19 mouse cellular contexts compared by ENCODE assay signal in the genomic region with DNA sequence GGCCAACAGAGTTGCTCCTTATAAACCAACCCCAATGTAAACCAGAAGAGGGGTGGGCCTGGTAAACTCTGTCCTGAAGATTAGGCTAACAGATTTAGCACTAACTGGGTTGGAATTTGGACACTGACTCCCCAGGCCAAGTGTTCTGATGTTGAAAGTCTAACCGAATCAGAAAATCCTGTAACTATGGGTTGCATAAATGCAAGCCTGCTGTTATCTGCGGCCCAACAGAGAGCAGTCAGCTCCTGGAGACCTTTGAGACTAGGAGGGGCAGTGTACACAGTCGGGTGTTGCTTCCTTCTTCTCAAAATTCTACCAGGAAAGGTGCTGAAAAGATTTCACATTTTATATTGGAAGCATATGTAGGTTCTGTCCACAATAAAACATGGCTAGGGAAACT. TPM values are rescaled to one million over a fixed set of nuclear protein-coding genes. Genes with fewer than 3 reads are reported as not detected.
DNase-seq lines count a peak whose midpoint lies in the region; ATAC-seq and TF ChIP-seq lines count a peak whose summit lies in the region.
"Had no signal": no experiment of that assay in that cellular context is flagged by ENCODE, and none has a peak within 500 bp of the region (broad histone marks: within the 10 kb centered on the region; RNA-seq: fewer than 3 reads in every experiment).

No protein-coding gene starts in this region.

- DNase-seq in liver, adult 2 months (ENCODE audit: extremely low read depth, low read depth, low spot score): peak; percentile 98
- DNase-seq in liver, embryonic 11.5 days (ENCODE audit: low spot score): no peak
- DNase-seq in liver, embryonic 13.5 days: no peak
- peak; percentile 71 for DNase-seq in stomach, postnatal 0 days (ENCODE audit: low spot score)
- no peak for DNase-seq in spleen, postnatal 4 days (ENCODE audit: low spot score in 2 of 2)
- DNase-seq in adrenal gland, adult (ENCODE audit: inconsistent age in 2 of 2, low spot score in 1 of 2): no peak
- DNase-seq: B cell, adult 2 months; cerebellum, adult 11-12 months; cerebellum, postnatal 36 days; gastrocnemius, postnatal 25 days; heart, postnatal 4 days; layer of hippocampus, adult 9-11 months; thymus, postnatal 14 days had no signal

- peak overlapping the region; percentile 58; the same call in 1 of the 2 replicates for H3K9ac ChIP-seq in liver, adult 2 months (ENCODE audit: low read depth, low read length)
- no peak overlapping the region for H3K9ac ChIP-seq in liver, embryonic 11.5 days (ENCODE audit: low read depth, low read length)
- H3K9ac ChIP-seq in intestine, postnatal 0 days (ENCODE audit: low read depth, low read length): no peak overlapping the region
- no peak overlapping the region for H3K9ac ChIP-seq in liver, embryonic 13.5 days
- 0 out of 2 replicates have a peak overlapping the region, but pooled peaks have one; percentile 8 for H3K9ac ChIP-seq in stomach, postnatal 0 days (ENCODE audit: low read length)
- H3K9ac ChIP-seq: heart, embryonic 13.5 days; midbrain, embryonic 15.5 days had no signal

- 16% methylated on average over 3 of the region's 3 CpGs for WGBS in liver, adult 2 months
- 55% methylated on average over 3 of the region's 3 CpGs for WGBS in liver, embryonic 11.5 days
- WGBS in intestine, postnatal 0 days: 52% methylated on average over 3 of the region's 3 CpGs
- 46% methylated on average over 3 of the region's 3 CpGs for WGBS in liver, embryonic 13.5 days (ENCODE audit: insufficient replicate concordance)
- WGBS in stomach, postnatal 0 days: 54% methylated on average over 3 of the region's 3 CpGs

- TF ChIP-seq CTCF in liver, adult 2 months (IDR thresholded peaks at IDR 0.05; ENCODE audit: low read depth, low read length): no peak
- TF ChIP-seq CTCF in intestine, postnatal 0 days (IDR thresholded peaks at IDR 0.05; ENCODE audit: low read depth): no peak
- TF ChIP-seq CTCF in stomach, postnatal 0 days (IDR thresholded peaks at IDR 0.05; ENCODE audit: low read depth): no peak

- H3K4me1 ChIP-seq in liver, adult 2 months (ENCODE audit: control insufficient read depth, insufficient read depth, low read length): peaks cover 53% of the 10 kb centered on the region
- no peaks in the 10 kb centered on the region; the same call in 1 of the 2 replicates for H3K4me1 ChIP-seq in liver, embryonic 11.5 days (replicated peaks; ENCODE audit: control insufficient read depth, insufficient read depth, low read length)
- H3K4me1 ChIP-seq in intestine, postnatal 0 days (replicated peaks; ENCODE audit: control insufficient read depth, insufficient read depth, low read length): 0 out of 2 replicates have a peak, but pooled peaks cover 5% of the 10 kb centered on the region
- peaks cover 11% of the 10 kb centered on the region; the same call in 1 of the 2 replicates for H3K4me1 ChIP-seq in liver, embryonic 13.5 days (replicated peaks)
- H3K4me1 ChIP-seq in stomach, postnatal 0 days (replicated peaks; ENCODE audit: control insufficient read depth, insufficient read depth): no peaks in the 10 kb centered on the region
- H3K4me1 ChIP-seq: embryonic facial prominence, embryonic 10.5 days; heart, embryonic 13.5 days; midbrain, embryonic 15.5 days had no signal

- no peaks in the 10 kb centered on the region for H3K27me3 ChIP-seq in liver, adult 2 months (ENCODE audit: control insufficient read depth, insufficient read depth, low read length)
- H3K27me3 ChIP-seq in liver, embryonic 11.5 days (replicated peaks; ENCODE audit: control insufficient read depth, insufficient read depth, low read length): no peaks in the 10 kb centered on the region
- H3K27me3 ChIP-seq in intestine, postnatal 0 days (replicated peaks; ENCODE audit: control insufficient read depth, insufficient read depth, low read length): no peaks in the 10 kb centered on the region
- no peaks in the 10 kb centered on the region for H3K27me3 ChIP-seq in liver, embryonic 13.5 days
- no peaks in the 10 kb centered on the region for H3K27me3 ChIP-seq in stomach, postnatal 0 days (ENCODE audit: control insufficient read depth, insufficient read depth, low read length)
- H3K27me3 ChIP-seq: heart, embryonic 13.5 days; midbrain, embryonic 15.5 days had no signal

- no peaks in the 10 kb centered on the region for H3K9me3 ChIP-seq in liver, embryonic 11.5 days (ENCODE audit: control insufficient read depth, low read length)
- no peaks in the 10 kb centered on the region for H3K9me3 ChIP-seq in intestine, postnatal 0 days (ENCODE audit: control insufficient read depth)
- H3K9me3 ChIP-seq in liver, embryonic 13.5 days (replicated peaks): no peaks in the 10 kb centered on the region
- H3K9me3 ChIP-seq in stomach, postnatal 0 days (ENCODE audit: control insufficient read depth, low read length): no peaks in the 10 kb centered on the region
- H3K9me3 ChIP-seq: embryonic facial prominence, embryonic 10.5 days; heart, embryonic 13.5 days; midbrain, embryonic 15.5 days had no signal

- ATAC-seq in liver, embryonic 11.5 days (replicated peaks; ENCODE audit: low FRiP score): no peak
- ATAC-seq in intestine, postnatal 0 days: peak; percentile 75
- peak; percentile 47 for ATAC-seq in liver, embryonic 13.5 days (ENCODE audit: low read depth)
- ATAC-seq in stomach, postnatal 0 days (ENCODE audit: low FRiP score, low TSS enrichment): peak; percentile 79
- ATAC-seq: midbrain, embryonic 15.5 days had no signal

- no peak overlapping the region for H3K4me2 ChIP-seq in liver, embryonic 11.5 days
- H3K4me2 ChIP-seq in intestine, postnatal 0 days (replicated peaks; ENCODE audit: low read depth): peak overlapping the region; percentile 45
- H3K4me2 ChIP-seq in liver, embryonic 13.5 days: no peak overlapping the region
- no peak overlapping the region for H3K4me2 ChIP-seq in stomach, postnatal 0 days (replicated peaks; ENCODE audit: low read depth)
- H3K4me2 ChIP-seq: heart, embryonic 13.5 days; midbrain, embryonic 15.5 days had no signal

- H3K27ac ChIP-seq in liver, adult 2 months (replicated peaks; ENCODE audit: insufficient read depth, low read depth, low read length): peak overlapping the region; percentile 86
- H3K27ac ChIP-seq in liver, embryonic 11.5 days (ENCODE audit: low read depth, low read length): no peak overlapping the region
- H3K27ac ChIP-seq in intestine, postnatal 0 days (ENCODE audit: low read depth, low read length): peak overlapping the region; percentile 82
- peak overlapping the region; percentile 45; the same call in 1 of the 2 replicates for H3K27ac ChIP-seq in liver, embryonic 13.5 days
- peak overlapping the region; percentile 82 for H3K27ac ChIP-seq in stomach, postnatal 0 days (replicated peaks)
- H3K27ac ChIP-seq: embryonic facial prominence, embryonic 10.5 days; heart, embryonic 13.5 days; midbrain, embryonic 15.5 days had no signal

- TF ChIP-seq EP300 in stomach, postnatal 0 days (optimal IDR thresholded peaks at IDR 0.05): no peak

- no peak for TF ChIP-seq POLR2A in liver, adult 2 months (IDR thresholded peaks at IDR 0.05; ENCODE audit: extremely low read depth, insufficient read depth, low read length)

- peaks cover 35% of the 10 kb centered on the region for H3K79me2 ChIP-seq in liver, adult 2 months (ENCODE audit: control insufficient read depth, insufficient read depth, low read length)

- H3K4me3 ChIP-seq in liver, adult 2 months (ENCODE audit: insufficient read depth, low read depth, low read length): no peak overlapping the region
- no peak overlapping the region for H3K4me3 ChIP-seq in liver, embryonic 11.5 days (ENCODE audit: low read depth, low read length)
- no peak overlapping the region for H3K4me3 ChIP-seq in intestine, postnatal 0 days (ENCODE audit: low read depth, low read length)
- no peak overlapping the region for H3K4me3 ChIP-seq in liver, embryonic 13.5 days (replicated peaks)
- H3K4me3 ChIP-seq in stomach, postnatal 0 days (ENCODE audit: low read depth, low read length): no peak overlapping the region
- H3K4me3 ChIP-seq: embryonic facial prominence, embryonic 10.5 days; heart, embryonic 13.5 days; midbrain, embryonic 15.5 days had no signal

- H3K36me3 ChIP-seq in liver, adult 2 months (ENCODE audit: control insufficient read depth, insufficient read depth, low read length): peaks cover 54% of the 10 kb centered on the region
- H3K36me3 ChIP-seq in liver, embryonic 11.5 days (ENCODE audit: control insufficient read depth, insufficient read depth, low read length): no peaks in the 10 kb centered on the region
- H3K36me3 ChIP-seq in intestine, postnatal 0 days (ENCODE audit: control insufficient read depth, insufficient read depth): peaks cover 5% of the 10 kb centered on the region
- no peaks in the 10 kb centered on the region for H3K36me3 ChIP-seq in liver, embryonic 13.5 days
- no peaks in the 10 kb centered on the region for H3K36me3 ChIP-seq in stomach, postnatal 0 days (ENCODE audit: control insufficient read depth, insufficient read depth, low read length)
- H3K36me3 ChIP-seq: embryonic facial prominence, embryonic 10.5 days; heart, embryonic 13.5 days; midbrain, embryonic 15.5 days had no signal

RNA-seq across cellular contexts. Expression of gene 9130230L23Rik, which starts 39.8 kb away (rescaled TPM):
- 0.65 and 0.67 TPM in 2 replicates for total RNA-seq in liver, adult 2 months (2014; rRNA removed)
- polyA plus RNA-seq in liver, adult 2 months (2012; rRNA removed): not detected in 2 replicates
- not detected in 2 replicates for polyA plus RNA-seq in liver, embryonic 11.5 days (2014; fragmentation: Nextera tagmentation; extraction: Ambion mirVana)
- polyA plus RNA-seq in intestine, postnatal 0 days (2015; fragmentation: Nextera tagmentation; extraction: Ambion mirVana): 6.7 and 7.0 TPM in 2 replicates
- polyA plus RNA-seq in liver, embryonic 13.5 days (2015; fragmentation: Nextera tagmentation; extraction: Ambion mirVana): not detected in 2 replicates
- 4.7 and 4.8 TPM in 2 replicates for polyA plus RNA-seq in stomach, postnatal 0 days (2015; fragmentation: Nextera tagmentation; extraction: Ambion mirVana)
- total RNA-seq: gastrocnemius, postnatal 25 days; heart, postnatal 4 days; megakaryocyte progenitor cell, adult 5-6 weeks had no signal
- polyA plus RNA-seq: embryonic facial prominence, embryonic 10.5 days; heart, embryonic 13.5 days; limb, embryonic 14.5 days; midbrain, embryonic 15.5 days had no signal

Comparison
In these comparisons a context has a peak if more than half of its experiments do, and no peak if none do; other contexts are left out.
1. DNase-seq: peak in liver, adult 2 months (single experiment) and stomach, postnatal 0 days (single experiment); none in liver, embryonic 11.5 days (single experiment), liver, embryonic 13.5 days (single experiment), spleen, postnatal 4 days (0 of 2) and adrenal gland, adult (0 of 2).
2. H3K9ac ChIP-seq: peak in liver, adult 2 months (single experiment) and stomach, postnatal 0 days (single experiment); none in liver, embryonic 11.5 days (single experiment), intestine, postnatal 0 days (single experiment) and liver, embryonic 13.5 days (single experiment).